Mouse (Mus musculus): ENCODE measurements around the gene Klhl2. TPM values are rescaled to one million over a fixed set of nuclear protein-coding genes. Genes with fewer than 3 reads are reported as not detected.

The Klhl2 gene
- polyA plus RNA-seq, 1 experiment from 2014 or later: 30.3 TPM

GRCm38 (mm10) chr8:64831656-64832055 lies 18.2 kb downstream of the Klhl2 start:
- TF ChIP-seq CTCF (IDR thresholded peaks at IDR 0.05): no peak
- H3K27me3 ChIP-seq: no peaks in the 10 kb centered on the region
- ChIA-PET POLR2A (no interaction called here), CTCF (no interaction called here)
- no peak for DNase-seq (ENCODE audit: low read depth, low spot score)
- no peak for ATAC-seq
- in situ Hi-C loops (cut with MboI; ENCODE audit: low pct_unique_long_range_greater_than_20kb): no loop called here

DNA sequence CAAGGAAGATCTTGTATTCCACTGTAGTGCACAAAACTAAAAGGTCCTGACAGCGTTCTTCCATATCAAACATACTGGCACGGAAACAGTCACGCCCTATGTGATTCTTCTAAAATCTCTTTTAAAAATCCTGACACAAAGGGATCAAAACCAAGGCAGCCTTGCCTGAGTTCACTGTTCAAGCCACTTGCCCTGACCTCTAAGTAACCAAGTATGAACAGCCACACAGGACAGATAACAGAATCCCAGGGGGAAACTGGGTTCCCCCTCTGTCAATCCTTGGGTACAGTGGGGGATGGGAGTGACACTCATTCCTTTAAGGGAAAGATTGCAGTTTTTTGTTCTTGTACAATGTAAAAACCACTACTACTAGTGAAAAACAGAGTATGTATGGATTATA lies 19.9 kb downstream of the Klhl2 start:
- TF ChIP-seq CTCF (IDR thresholded peaks at IDR 0.05): no peak
- ChIA-PET POLR2A (no interaction called here), CTCF (no interaction called here)
- ATAC-seq: no peak
- in situ Hi-C loops (cut with MboI; ENCODE audit: low pct_unique_long_range_greater_than_20kb): no loop called here
- no peak for DNase-seq (ENCODE audit: low read depth, low spot score)
- no peaks in the 10 kb centered on the region for H3K27me3 ChIP-seq

DNA sequence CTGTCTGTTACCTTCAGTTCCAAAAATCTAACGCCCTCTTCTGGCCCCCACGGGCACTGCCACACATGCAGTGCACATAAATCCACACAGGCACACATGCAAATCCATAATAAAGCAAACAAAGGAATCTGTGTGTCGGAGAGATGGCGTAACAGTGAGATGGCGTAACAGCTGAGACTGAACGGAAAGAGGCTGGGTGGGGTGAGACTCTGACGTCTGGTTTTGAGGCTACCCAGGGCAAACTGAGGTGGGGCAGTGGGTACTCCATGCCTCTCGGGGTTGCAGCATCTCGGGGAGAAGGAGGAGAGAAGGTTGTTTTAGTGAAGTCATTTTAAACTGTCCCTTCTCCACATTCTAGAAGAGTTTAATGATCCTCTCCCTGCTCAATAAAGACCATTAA lies 20.4 kb downstream of the Klhl2 start:
- in situ Hi-C loops (cut with MboI; ENCODE audit: low pct_unique_long_range_greater_than_20kb): no loop called here
- ATAC-seq: no peak
- ChIA-PET POLR2A (no interaction called here), CTCF (no interaction called here)
- no peaks in the 10 kb centered on the region for H3K27me3 ChIP-seq
- no peak for DNase-seq (ENCODE audit: low read depth, low spot score)
- no peak for TF ChIP-seq CTCF (IDR thresholded peaks at IDR 0.05)

DNA sequence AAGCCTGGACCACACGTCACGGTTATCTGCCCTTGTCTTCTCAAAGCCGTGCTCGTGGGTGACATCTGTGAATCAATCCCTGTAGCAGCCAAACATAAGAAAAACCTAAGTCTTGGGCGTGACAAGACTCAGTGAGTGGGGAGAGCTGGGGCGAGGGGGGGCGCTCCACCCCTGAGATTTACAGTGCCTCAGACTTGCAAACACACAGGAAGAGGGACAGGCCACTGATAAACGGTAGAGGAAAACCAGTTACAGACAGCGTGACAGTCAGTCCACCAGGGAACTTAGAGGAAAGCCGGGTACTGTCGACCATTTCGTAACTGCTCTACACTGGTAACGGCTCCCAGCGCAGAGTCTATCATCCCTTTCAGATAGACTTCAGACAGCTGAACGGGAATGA lies 21.4 kb downstream of the Klhl2 start:
- no peak for DNase-seq (ENCODE audit: low read depth, low spot score)
- no peak for TF ChIP-seq CTCF (IDR thresholded peaks at IDR 0.05)
- in situ Hi-C loops (cut with MboI; ENCODE audit: low pct_unique_long_range_greater_than_20kb): no loop called here
- POLR2A ChIA-PET: no interaction called here
- H3K27me3 ChIP-seq: no peaks in the 10 kb centered on the region
- CTCF ChIA-PET: interaction anchor here (1.6 kb wide), 1 partner anchor 10 kb away, joined by 5 read pairs; no protein-coding TSS in a partner anchor
- ATAC-seq: no peak

DNA sequence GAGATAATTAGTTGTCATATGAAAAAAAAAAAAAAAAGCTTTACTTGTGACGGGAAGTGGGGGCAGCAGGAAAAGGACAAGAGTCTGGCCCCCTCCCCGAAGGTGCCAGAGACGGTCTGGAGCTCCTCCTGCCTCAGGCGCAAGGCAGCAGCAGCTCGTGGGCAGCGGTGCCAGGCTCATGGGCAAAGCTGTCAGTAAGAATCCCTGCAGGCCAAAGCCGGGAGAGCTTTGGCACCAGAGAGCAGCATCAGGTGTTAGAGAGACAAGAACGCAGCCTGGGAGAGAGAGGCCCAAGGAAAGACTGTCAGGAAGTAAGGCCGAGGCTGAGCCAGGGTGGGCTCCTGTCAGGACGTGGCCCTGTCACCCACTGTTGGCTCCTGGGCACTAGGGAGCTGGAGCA lies 22.5 kb downstream of the Klhl2 start:
- ChIA-PET POLR2A (no interaction called here), CTCF (interaction anchor here (1.6 kb wide), 1 partner anchor 9 kb away, joined by 5 read pairs; no protein-coding TSS in a partner anchor)
- no peak for TF ChIP-seq CTCF (IDR thresholded peaks at IDR 0.05)
- no peaks in the 10 kb centered on the region for H3K27me3 ChIP-seq
- in situ Hi-C loops (cut with MboI; ENCODE audit: low pct_unique_long_range_greater_than_20kb): no loop called here
- ATAC-seq (no peak), DNase-seq (ENCODE audit: low read depth, low spot score) (no peak)

GRCm38 (mm10) chr8:64826461-64826860 lies 23.4 kb downstream of the Klhl2 start:
- ATAC-seq (peak; percentile 85), DNase-seq (ENCODE audit: low read depth, low spot score) (no peak)
- CTCF ChIA-PET: interaction anchor here (1.3 to 2.3 kb wide), 2 partner anchors 10 to 40 kb away, joined by 4 to 8 read pairs; no protein-coding TSS in a partner anchor
- TF ChIP-seq CTCF (IDR thresholded peaks at IDR 0.05): no peak
- POLR2A ChIA-PET: no interaction called here
- in situ Hi-C loops (cut with MboI; ENCODE audit: low pct_unique_long_range_greater_than_20kb): no loop called here
- H3K27me3 ChIP-seq: no peaks in the 10 kb centered on the region

DNA sequence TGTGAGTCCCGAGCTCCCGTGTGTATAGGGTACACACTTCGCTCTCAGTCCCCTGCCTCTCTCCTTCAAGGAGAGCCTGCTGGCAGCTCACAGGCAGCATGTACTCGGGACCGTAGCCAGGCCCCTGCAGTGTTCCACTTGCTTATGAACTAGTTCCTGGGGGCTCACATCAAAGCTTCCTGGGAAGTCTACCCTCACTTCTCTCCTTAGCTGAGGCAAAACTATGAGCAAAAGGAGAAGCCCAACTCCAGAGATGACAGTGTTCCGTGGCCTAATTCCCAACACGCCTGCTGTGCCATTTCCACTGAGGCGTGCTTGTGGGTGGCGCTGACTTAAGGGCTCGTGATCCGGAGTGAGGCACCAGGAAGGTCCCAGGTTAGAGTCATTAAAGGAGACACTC lies 25.9 kb downstream of the Klhl2 start:
- TF ChIP-seq CTCF (IDR thresholded peaks at IDR 0.05): no peak
- ChIA-PET CTCF (interaction anchor here (1.2 kb wide), 1 partner anchor 41 kb away, joined by 4 read pairs; no protein-coding TSS in a partner anchor), POLR2A (interaction anchor here (1.6 kb wide), 1 partner anchor 11 kb away, joined by 8 read pairs; no protein-coding TSS in a partner anchor)
- H3K27me3 ChIP-seq: no peaks in the 10 kb centered on the region
- DNase-seq (ENCODE audit: low read depth, low spot score) (no peak), ATAC-seq (no peak)
- in situ Hi-C loops (cut with MboI; ENCODE audit: low pct_unique_long_range_greater_than_20kb): no loop called here

- no peak for TF ChIP-seq CTCF (IDR thresholded peaks at IDR 0.05)
- in situ Hi-C loops (cut with MboI; ENCODE audit: low pct_unique_long_range_greater_than_20kb): no loop called here
- ATAC-seq (no peak), DNase-seq (ENCODE audit: low read depth, low spot score) (no peak)
- no peaks in the 10 kb centered on the region for H3K27me3 ChIP-seq
- ChIA-PET POLR2A (no interaction called here), CTCF (interaction anchor here (0.8 kb wide), 1 partner anchor 35 kb away, joined by 3 read pairs; no protein-coding TSS in a partner anchor)
Measured at GRCm38 (mm10) chr8:64820940-64821339, 28.9 kb downstream of the Klhl2 start.

DNA sequence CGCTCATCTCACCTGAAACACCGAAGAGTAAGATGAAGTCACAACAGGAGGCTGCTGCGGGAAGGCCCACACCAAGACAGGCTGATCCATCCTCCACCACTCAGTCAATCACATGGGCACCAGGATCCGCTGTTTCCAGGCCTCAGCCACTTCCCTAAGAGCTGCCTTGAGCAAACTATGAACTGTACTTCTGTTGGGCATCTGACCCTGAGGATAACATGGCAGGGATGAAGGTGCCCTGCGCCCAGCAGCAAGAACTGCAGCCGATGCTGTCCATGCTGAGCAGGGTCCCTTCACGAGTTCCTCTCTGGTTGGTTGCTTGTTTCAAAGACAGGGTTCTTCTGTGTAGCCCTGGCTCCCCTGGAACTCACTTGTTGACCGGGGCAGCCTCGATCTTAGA lies 38.0 kb downstream of the Klhl2 start:
- TF ChIP-seq CTCF (IDR thresholded peaks at IDR 0.05): no peak
- DNase-seq (ENCODE audit: low read depth, low spot score) (no peak), ATAC-seq (no peak)
- no peaks in the 10 kb centered on the region for H3K27me3 ChIP-seq
- CTCF ChIA-PET: no interaction called here
- POLR2A ChIA-PET: no interaction called here
- in situ Hi-C loops (cut with MboI; ENCODE audit: low pct_unique_long_range_greater_than_20kb): no loop called here

DNA sequence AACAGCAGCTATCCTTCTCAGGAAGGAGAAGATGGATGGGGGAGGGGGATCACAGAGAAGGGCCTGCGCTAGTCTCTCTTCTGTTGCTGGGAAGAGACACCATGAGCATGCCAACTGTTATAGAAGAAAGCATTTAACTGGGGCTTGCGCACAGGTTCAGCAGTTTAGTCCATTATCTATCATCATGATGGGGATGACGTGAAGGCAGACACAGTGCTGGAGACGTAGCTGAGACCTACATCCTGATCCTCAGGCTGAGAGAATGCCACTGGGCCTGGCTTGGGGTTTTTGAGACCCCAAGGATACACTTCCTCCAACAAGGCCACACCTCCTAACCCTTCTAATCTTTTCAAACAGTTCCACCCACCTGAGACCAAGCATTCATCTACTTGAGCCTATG lies 38.7 kb downstream of the Klhl2 start:
- TF ChIP-seq CTCF (IDR thresholded peaks at IDR 0.05): no peak
- no peaks in the 10 kb centered on the region for H3K27me3 ChIP-seq
- ChIA-PET CTCF (no interaction called here), POLR2A (no interaction called here)
- no peak for DNase-seq (ENCODE audit: low read depth, low spot score)
- no peak for ATAC-seq
- in situ Hi-C loops (cut with MboI; ENCODE audit: low pct_unique_long_range_greater_than_20kb): no loop called here

DNA sequence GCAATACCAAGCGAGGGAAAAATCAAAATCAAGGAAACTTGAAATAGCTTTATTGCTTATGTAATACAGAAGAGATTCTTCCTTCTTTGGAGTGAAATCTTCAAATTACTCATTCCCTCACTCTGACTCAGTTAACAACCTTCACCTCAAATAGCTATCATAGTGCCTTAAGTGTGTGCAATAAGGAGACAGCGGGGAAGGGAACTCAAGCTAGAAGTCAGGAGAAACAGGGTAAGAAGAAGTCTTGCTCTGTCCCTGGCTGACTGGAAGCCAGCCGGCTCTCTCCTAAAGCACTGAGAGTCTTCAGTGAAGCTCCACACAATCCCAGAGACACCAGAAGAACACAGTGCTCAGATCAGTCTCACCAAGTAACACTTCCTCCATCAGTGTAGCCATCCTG lies 43.3 kb downstream of the Klhl2 start:
- TF ChIP-seq CTCF (IDR thresholded peaks at IDR 0.05): no peak
- POLR2A ChIA-PET: no interaction called here
- in situ Hi-C loops (cut with MboI; ENCODE audit: low pct_unique_long_range_greater_than_20kb): no loop called here
- CTCF ChIA-PET: interaction anchor here (1.3 to 1.5 kb wide), 2 partner anchors 10 to 13 kb away, joined by 3 to 4 read pairs; no protein-coding TSS in a partner anchor
- ATAC-seq: peak; percentile 17
- H3K27me3 ChIP-seq: no peaks in the 10 kb centered on the region
- no peak for DNase-seq (ENCODE audit: low read depth, low spot score)

GRCm38 (mm10) chr8:64804971-64805370 lies 44.8 kb downstream of the Klhl2 start:
- ChIA-PET CTCF (interaction anchor here (0.6 to 1.3 kb wide), 3 partner anchors 12 to 92 kb away, joined by 3 to 4 read pairs (median 3); no protein-coding TSS in a partner anchor), POLR2A (interaction anchor here (0.7 kb wide), 1 partner anchor 44 kb away, joined by 4 read pairs; no protein-coding TSS in a partner anchor)
- no peak for ATAC-seq
- DNase-seq (ENCODE audit: low read depth, low spot score): no peak
- TF ChIP-seq CTCF (IDR thresholded peaks at IDR 0.05): no peak
- in situ Hi-C loops (cut with MboI; ENCODE audit: low pct_unique_long_range_greater_than_20kb): no loop called here
- H3K27me3 ChIP-seq: no peaks in the 10 kb centered on the region
